Comparison of ENCODE assay signal across 18 mouse cellular contexts in the genomic region with DNA sequence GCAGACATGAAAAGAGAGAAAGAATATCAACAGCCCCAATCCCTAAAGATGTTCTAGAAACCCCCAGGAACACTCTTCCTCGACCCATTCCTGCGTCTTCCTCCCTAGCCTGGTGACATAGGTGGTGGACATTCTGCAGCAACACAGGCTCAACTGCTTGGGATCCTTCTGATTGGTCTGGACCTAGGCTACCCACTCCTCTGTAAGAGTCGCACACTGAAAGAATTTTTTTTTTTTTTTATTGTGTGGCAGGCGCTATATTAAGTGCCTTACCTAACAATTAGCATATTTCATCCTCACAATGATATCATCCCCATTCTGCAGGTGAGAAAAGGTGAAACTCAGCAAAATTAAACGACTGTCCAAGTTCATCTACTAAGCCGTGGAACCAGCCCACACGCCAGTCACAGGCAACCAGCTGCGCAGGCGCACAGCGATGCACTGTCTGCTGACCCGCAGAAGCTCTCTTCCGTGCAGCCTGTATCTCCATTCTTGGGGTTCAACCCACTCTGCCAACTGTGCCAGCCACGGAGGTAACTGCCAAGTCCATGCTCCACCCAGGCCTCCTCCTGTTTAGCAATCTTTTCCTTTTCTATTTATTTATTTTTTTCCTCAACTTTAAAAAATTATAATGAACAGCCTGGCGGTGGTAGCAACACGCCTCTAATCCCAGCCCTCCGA. TPM values are rescaled to one million over a fixed set of nuclear protein-coding genes. Genes with fewer than 3 reads are reported as not detected.
DNase-seq lines count a peak whose midpoint lies in the region.
"Had no signal": no experiment of that assay in that cellular context is flagged by ENCODE, and none has a peak within 500 bp of the region (broad histone marks: within the 10 kb centered on the region; RNA-seq: fewer than 3 reads in every experiment).

No protein-coding gene starts in this region.

- no peak overlapping the region for H3K4me3 ChIP-seq in heart, embryonic 10.5 days
- H3K4me3 ChIP-seq: forebrain, embryonic 15.5 days; heart, adult 2 months; liver, embryonic 13.5 days; neural tube, embryonic 13.5 days had no signal

- DNase-seq in kidney, adult 8-10 months, result peak; percentile 70 to 77
- DNase-seq in kidney, postnatal 4 days, result no peak
- DNase-seq in testis, postnatal 14 days (ENCODE audit: low spot score), result peak; percentile 53
- DNase-seq in testis, postnatal 10 days (ENCODE audit: low spot score), result no peak
- DNase-seq in NIH3T3 (ENCODE audit: low read depth), result peak; percentile 46
- peak; percentile 51 to 56 for DNase-seq in layer of hippocampus, postnatal 36 days
- no peak for DNase-seq in heart, embryonic 10.5 days (ENCODE audit: low spot score)
- DNase-seq in gastrocnemius, postnatal 25 days, result no peak
- DNase-seq: adrenal gland, adult 8-10 months; cerebellum, postnatal 10 days; heart, adult 2 months; heart, postnatal 14 days; left cerebral cortex, postnatal 4 days; liver, embryonic 13.5 days; lung, postnatal 14 days had no signal

- WGBS in heart, embryonic 10.5 days, result 87% methylated on average over 16 of the region's 16 CpGs

- H3K9me3 ChIP-seq in heart, embryonic 10.5 days, result no peaks in the 10 kb centered on the region
- H3K9me3 ChIP-seq: forebrain, embryonic 15.5 days; liver, embryonic 13.5 days; neural tube, embryonic 13.5 days had no signal

- H3K36me3 ChIP-seq in heart, embryonic 10.5 days, result no peaks in the 10 kb centered on the region
- H3K36me3 ChIP-seq: forebrain, embryonic 15.5 days; liver, embryonic 13.5 days; neural tube, embryonic 13.5 days had no signal

- H3K4me1 ChIP-seq in heart, embryonic 10.5 days, result peaks cover 14% of the 10 kb centered on the region

- H3K27ac ChIP-seq in heart, embryonic 10.5 days, result no peak overlapping the region
- H3K27ac ChIP-seq: forebrain, embryonic 15.5 days; heart, adult 2 months; hindbrain, postnatal 0 days; liver, embryonic 13.5 days; neural tube, embryonic 13.5 days had no signal

- no peaks in the 10 kb centered on the region for H3K27me3 ChIP-seq in heart, embryonic 10.5 days (ENCODE audit: insufficient read depth, poor library complexity, severe bottlenecking)
- H3K27me3 ChIP-seq: forebrain, embryonic 15.5 days; liver, embryonic 13.5 days; neural tube, embryonic 13.5 days had no signal

RNA-seq across cellular contexts. Expression of a gene that starts 3.1 kb away (rescaled TPM):
- 100 to 1,000 TPM in 1 of 2 experiments, 10 to 100 TPM in 1; 92.4 to 103 TPM for total RNA-seq in layer of hippocampus, postnatal 36 days (2021)
- 34.5 and 37.5 TPM in 2 replicates for polyA plus RNA-seq in heart, embryonic 10.5 days (2016; fragmentation: Nextera tagmentation; extraction: Ambion mirVana)
- total RNA-seq in gastrocnemius, postnatal 25 days (2021), result 10 to 100 TPM; 51.0 to 72.0 TPM

Comparison
In these comparisons a context has a peak if more than half of its experiments do, and no peak if none do; other contexts are left out.
1. DNase-seq: peak in kidney, adult 8-10 months (2 of 2), testis, postnatal 14 days (single experiment), NIH3T3 (single experiment) and layer of hippocampus, postnatal 36 days (2 of 2); none in kidney, postnatal 4 days (0 of 2), testis, postnatal 10 days (single experiment), heart, embryonic 10.5 days (single experiment) and gastrocnemius, postnatal 25 days (single experiment).